Mouse (Mus musculus): ENCODE data around the gene Zfp626. TPM values are rescaled to one million over a fixed set of nuclear protein-coding genes. Genes with fewer than 3 reads are reported as not detected.
"Not testable (repeated sequence)": the region's sequence is repeated elsewhere in the genome, so short reads cannot be mapped to it uniquely, and the experiment has no call there.

Gene Zfp626
- polyA plus RNA-seq (2015; fragmentation: Nextera tagmentation; extraction: Ambion mirVana), result 2.7 and 2.9 TPM in 2 replicates

GRCm38 (mm10) chr7:27806896-27807295 lies at the start of gene Zfp626:
TSS of gene Zfp626 (plus strand) at chr7:27807196.
- peaks cover 40% of the 10 kb centered on the region for H3K36me3 ChIP-seq
- not testable (repeated sequence) for H3K9me3 ChIP-seq; H3K9ac ChIP-seq; H3K27me3 ChIP-seq; ATAC-seq (ENCODE audit: insufficient number of reproducible peaks, insufficient read depth, low FRiP score, low TSS enrichment, low read depth); H3K4me2 ChIP-seq; H3K4me1 ChIP-seq; H3K27ac ChIP-seq; H3K4me3 ChIP-seq
- WGBS, result 90% methylated on average over 3 of the region's 3 CpGs

GRCm38 (mm10) chr7:27765176-27765886 lies 41.7 kb upstream of the Zfp626 start:
- no peak for ATAC-seq (ENCODE audit: insufficient number of reproducible peaks, insufficient read depth, low FRiP score, low TSS enrichment, low read depth)
- 8% methylated on average over 17 of the region's 17 CpGs for WGBS
- H3K4me1 ChIP-seq, result 0 out of 2 replicates have a peak, but pooled peaks cover 4% of the 10 kb centered on the region
- peak overlapping the region; percentile 61 for H3K9ac ChIP-seq
- H3K27me3 ChIP-seq, result no peaks in the 10 kb centered on the region
- H3K36me3 ChIP-seq, result no peaks in the 10 kb centered on the region
- no peak overlapping the region for H3K27ac ChIP-seq
- H3K9me3 ChIP-seq, result no peaks in the 10 kb centered on the region
- peak overlapping the region; percentile 42 for H3K4me3 ChIP-seq
- peak overlapping the region; percentile 63 for H3K4me2 ChIP-seq

GRCm38 (mm10) chr7:27789306-27789705 lies 17.7 kb upstream of the Zfp626 start:
- Histone ChIP-seq H3K4me3 (no peak overlapping the region), H3K9ac (no peak overlapping the region), H3K9me3 (peaks cover 12% of the 10 kb centered on the region), H3K27ac (no peak overlapping the region), H3K4me2 (no peak overlapping the region), H3K4me1 (no peaks in the 10 kb centered on the region), H3K36me3 (no peaks in the 10 kb centered on the region), H3K27me3 (no peaks in the 10 kb centered on the region)
- WGBS, result 85% methylated on average over 5 of the region's 5 CpGs
- ATAC-seq (ENCODE audit: insufficient number of reproducible peaks, insufficient read depth, low FRiP score, low TSS enrichment, low read depth), result no peak

- ATAC-seq (ENCODE audit: insufficient number of reproducible peaks, insufficient read depth, low FRiP score, low TSS enrichment, low read depth); H3K4me1 ChIP-seq; H3K9me3 ChIP-seq; H3K36me3 ChIP-seq; H3K4me2 ChIP-seq; H3K27ac ChIP-seq; H3K4me3 ChIP-seq; H3K27me3 ChIP-seq; H3K9ac ChIP-seq: not testable (repeated sequence)
- 59% methylated on average over 3 of the region's 3 CpGs for WGBS
Observed at GRCm38 (mm10) chr7:27793865-27794264, 13.1 kb upstream of the Zfp626 start.

GRCm38 (mm10) chr7:27794566-27794965 lies 12.4 kb upstream of the Zfp626 start:
- Histone ChIP-seq H3K4me2 (no peak overlapping the region), H3K4me1 (no peaks in the 10 kb centered on the region), H3K36me3 (no peaks in the 10 kb centered on the region), H3K27ac (no peak overlapping the region), H3K9me3 (0 out of 2 replicates have a peak, but pooled peaks cover 5% of the 10 kb centered on the region), H3K9ac (no peak overlapping the region), H3K27me3 (no peaks in the 10 kb centered on the region), H3K4me3 (no peak overlapping the region)
- no peak for ATAC-seq (ENCODE audit: insufficient number of reproducible peaks, insufficient read depth, low FRiP score, low TSS enrichment, low read depth)

- H3K4me2 ChIP-seq, result peak overlapping the region; percentile 38
- no peak overlapping the region for H3K27ac ChIP-seq
- no peaks in the 10 kb centered on the region for H3K4me1 ChIP-seq
- H3K27me3 ChIP-seq, result no peaks in the 10 kb centered on the region
- H3K9me3 ChIP-seq, result 0 out of 2 replicates have a peak, but pooled peaks cover 5% of the 10 kb centered on the region
- no peaks in the 10 kb centered on the region for H3K36me3 ChIP-seq
- WGBS, result 30% methylated on average over 8 of the region's 8 CpGs
- H3K9ac ChIP-seq, result no peak overlapping the region
- ATAC-seq (ENCODE audit: insufficient number of reproducible peaks, insufficient read depth, low FRiP score, low TSS enrichment, low read depth), result no peak
- H3K4me3 ChIP-seq, result no peak overlapping the region
Observed at GRCm38 (mm10) chr7:27797906-27798811, 8.8 kb upstream of the Zfp626 start.

GRCm38 (mm10) chr7:27801137-27801536 lies 5.9 kb upstream of the Zfp626 start:
- H3K36me3 ChIP-seq, result no peaks in the 10 kb centered on the region
- H3K4me3 ChIP-seq, result no peak overlapping the region
- H3K9me3 ChIP-seq, result 0 out of 2 replicates have a peak, but pooled peaks cover 5% of the 10 kb centered on the region
- 58% methylated on average over 2 of the region's 2 CpGs for WGBS
- H3K9ac ChIP-seq, result no peak overlapping the region
- H3K27ac ChIP-seq, result no peak overlapping the region
- H3K4me1 ChIP-seq, result peaks cover 7% of the 10 kb centered on the region
- H3K27me3 ChIP-seq, result no peaks in the 10 kb centered on the region
- ATAC-seq (ENCODE audit: insufficient number of reproducible peaks, insufficient read depth, low FRiP score, low TSS enrichment, low read depth), result no peak
- H3K4me2 ChIP-seq, result no peak overlapping the region

GRCm38 (mm10) chr7:27802986-27803385 lies 4.0 kb upstream of the Zfp626 start:
- H3K27me3 ChIP-seq, result no peaks in the 10 kb centered on the region
- H3K27ac ChIP-seq, result no peak overlapping the region
- 39% methylated on average over 5 of the region's 5 CpGs for WGBS
- no peak overlapping the region for H3K4me2 ChIP-seq
- ATAC-seq (ENCODE audit: insufficient number of reproducible peaks, insufficient read depth, low FRiP score, low TSS enrichment, low read depth), result no peak
- no peaks in the 10 kb centered on the region for H3K9me3 ChIP-seq
- no peak overlapping the region for H3K9ac ChIP-seq
- peaks cover 5% of the 10 kb centered on the region for H3K36me3 ChIP-seq
- peaks cover 7% of the 10 kb centered on the region for H3K4me1 ChIP-seq
- no peak overlapping the region for H3K4me3 ChIP-seq

GRCm38 (mm10) chr7:27804297-27805030 lies 2.5 kb upstream of the Zfp626 start:
- 1% methylated on average over 25 of the region's 25 CpGs for WGBS
- peak overlapping the region; percentile 80 for H3K27ac ChIP-seq
- peak overlapping the region; percentile 87 for H3K4me2 ChIP-seq
- H3K4me1 ChIP-seq, result peaks cover 7% of the 10 kb centered on the region
- H3K9me3 ChIP-seq, result no peaks in the 10 kb centered on the region
- ATAC-seq (ENCODE audit: insufficient number of reproducible peaks, insufficient read depth, low FRiP score, low TSS enrichment, low read depth), result peak; percentile 83
- peaks cover 19% of the 10 kb centered on the region for H3K36me3 ChIP-seq
- H3K4me3 ChIP-seq, result peak overlapping the region; percentile 76
- H3K27me3 ChIP-seq, result no peaks in the 10 kb centered on the region
- H3K9ac ChIP-seq, result peak overlapping the region; percentile 82

- peaks cover 44% of the 10 kb centered on the region for H3K36me3 ChIP-seq
- WGBS, result 84% methylated on average over 7 of the region's 7 CpGs
Observed at GRCm38 (mm10) chr7:27807305-27807704, 309 bp downstream of the Zfp626 start.

GRCm38 (mm10) chr7:27818526-27819110 lies 11.6 kb downstream of the Zfp626 start:
- 92% methylated on average over 7 of the region's 7 CpGs for WGBS
- Histone ChIP-seq H3K27ac (no peak overlapping the region), H3K4me1 (no peaks in the 10 kb centered on the region), H3K9ac (no peak overlapping the region), H3K9me3 (no peaks in the 10 kb centered on the region; the same call in 1 of the 2 replicates), H3K4me3 (no peak overlapping the region), H3K27me3 (no peaks in the 10 kb centered on the region), H3K4me2 (no peak overlapping the region), H3K36me3 (peaks cover 49% of the 10 kb centered on the region)
- no peak for ATAC-seq (ENCODE audit: insufficient number of reproducible peaks, insufficient read depth, low FRiP score, low TSS enrichment, low read depth)

More at GRCm38 (mm10) chr7:27807305-27807704, 309 bp downstream of the Zfp626 start:
- H3K4me2 ChIP-seq; H3K9me3 ChIP-seq; H3K27ac ChIP-seq; ATAC-seq (ENCODE audit: insufficient number of reproducible peaks, insufficient read depth, low FRiP score, low TSS enrichment, low read depth); H3K9ac ChIP-seq; H3K4me1 ChIP-seq; H3K27me3 ChIP-seq; H3K4me3 ChIP-seq: not testable (repeated sequence)
